Mouse (Mus musculus) heart, embryonic 14.5 days (tissue): ENCODE measurements around the gene Uck2. TPM values are rescaled to one million over a fixed set of nuclear protein-coding genes. Genes with fewer than 3 reads are reported as not detected.

Source experiments
- ATAC-seq: fragments of 200-750 bp; cut with Nextera tagmentation; 2 replicates; pipeline ENCODE4 v1.8.0; 2017; ENCODE audit warnings: low read depth, moderate TSS enrichment; ENCODE audit not compliant: insufficient number of reproducible peaks, insufficient read depth, low FRiP score
- H3K27ac ChIP-seq, 2 experiments: fragments of 200-500 bp in 1 of 2; fragments of 300-500 bp in 1 of 2; sonication (generic) in 1 of 2; replicated peaks in 1 of 2; 2 replicates each; pipeline ENCODE4 v1.5.1; 2012 to 2014; ENCODE audit warnings: low read depth in 2 of 2, low read length in 2 of 2, control low read depth in 1 of 2, mild to moderate bottlenecking in 1 of 2, mixed read lengths in 1 of 2; ENCODE audit not compliant: control insufficient read depth in 1 of 2, insufficient read depth in 1 of 2
- H3K27me3 ChIP-seq: fragments of 300-500 bp; sonication (generic); 2 replicates; pipeline ENCODE4 v1.6.1; 2014; ENCODE audit warnings: mild to moderate bottlenecking, low read length, control low read depth; ENCODE audit not compliant: control insufficient read depth, insufficient read depth
- H3K36me3 ChIP-seq: fragments of 300-500 bp; sonication (generic); 2 replicates; pipeline ENCODE4 v1.6.1; 2014; ENCODE audit warnings: mild to moderate bottlenecking, control low read depth, low read length, mixed read lengths; ENCODE audit not compliant: control insufficient read depth, insufficient read depth
- H3K4me1 ChIP-seq, 2 experiments: fragments of 200-500 bp in 1 of 2; fragments of 300-500 bp in 1 of 2; sonication (generic) in 1 of 2; 2 replicates each; pipeline ENCODE4 v1.6.1; 2012 to 2014; ENCODE audit warnings: low read length in 2 of 2, control low read depth in 1 of 2, mixed read lengths in 1 of 2; ENCODE audit not compliant: control insufficient read depth in 2 of 2, insufficient read depth in 2 of 2
- H3K4me2 ChIP-seq: fragments of 300-500 bp; sonication (generic); 2 replicates; pipeline ENCODE4 v1.6.1; 2014; ENCODE audit warnings: mild to moderate bottlenecking, low read length
- H3K4me3 ChIP-seq, 2 experiments: fragments of 200-500 bp in 1 of 2; fragments of 300-500 bp in 1 of 2; sonication (generic) in 1 of 2; 2 replicates each; pipeline ENCODE4 v1.5.1; 2012 to 2014; ENCODE audit warnings: low read length in 2 of 2, mild to moderate bottlenecking in 2 of 2, control low read depth in 1 of 2, low read depth in 1 of 2, moderate library complexity in 1 of 2; ENCODE audit not compliant: control insufficient read depth in 1 of 2, insufficient read depth in 1 of 2
- H3K9ac ChIP-seq: fragments of 300-500 bp; sonication (generic); 2 replicates; pipeline ENCODE4 v1.6.1; 2014; ENCODE audit warnings: mild to moderate bottlenecking, low read length
- H3K9me3 ChIP-seq: fragments of 300-500 bp; sonication (generic); 2 replicates; pipeline ENCODE4 v1.6.1; 2016; ENCODE audit warnings: low read length, control low read depth; ENCODE audit not compliant: control insufficient read depth
- WGBS: fragments of 180-500 bp; shearing (Covaris S2); extraction: QIAGEN DNeasy Blood & Tissue Kit; methylation state at CpG from one replicate; pipeline ENCODE4 v1.1.7; 2014; 5-methylcytosine and 5-hydroxymethylcytosine counted together
- polyA plus RNA-seq: library from polyadenylated mRNA; unstranded; fragments of >200 nt; fragmentation: Nextera tagmentation; extraction: Ambion mirVana; gene quantifications from 2 replicates; pipeline ENCODE4 v1.2.1, GENCODE M21; 2014

Uck2 gene
- polyA plus RNA-seq, 1 experiment from 2014 or later, result 39.2 TPM

GRCm38 (mm10) chr1:167266720-167267119 lies 18.4 kb downstream of the Uck2 start:
- H3K9ac ChIP-seq, result no peak overlapping the region
- H3K4me2 ChIP-seq, result no peak overlapping the region
- peaks cover 45 to 65% of the 10 kb centered on the region in 2 experiments for H3K4me1 ChIP-seq
- no peaks in the 10 kb centered on the region for H3K27me3 ChIP-seq
- no peaks in the 10 kb centered on the region for H3K9me3 ChIP-seq
- no peak overlapping the region for H3K27ac ChIP-seq
- no peak overlapping the region for H3K4me3 ChIP-seq
- WGBS, result 81% methylated on average over 3 of the region's 3 CpGs
- ATAC-seq, result no peak
- H3K36me3 ChIP-seq, result no peaks in the 10 kb centered on the region

GRCm38 (mm10) chr1:167265366-167265765 lies 19.8 kb downstream of the Uck2 start:
- WGBS, result 82% methylated on average over 4 of the region's 4 CpGs
- no peaks in the 10 kb centered on the region for H3K36me3 ChIP-seq

GRCm38 (mm10) chr1:167262489-167263041 lies 22.6 kb downstream of the Uck2 start:
- no peak overlapping the region for H3K9ac ChIP-seq

More at GRCm38 (mm10) chr1:167265366-167265765, 19.8 kb downstream of the Uck2 start:
- Histone ChIP-seq H3K9me3 (no peaks in the 10 kb centered on the region), H3K4me2 (no peak overlapping the region), H3K4me1 (peaks cover 32 to 53% of the 10 kb centered on the region in 2 experiments), H3K27ac (no peak overlapping the region), H3K27me3 (no peaks in the 10 kb centered on the region), H3K4me3 (no peak overlapping the region), H3K9ac (no peak overlapping the region)
- ATAC-seq, result no peak

GRCm38 (mm10) chr1:167261750-167262149 lies 23.4 kb downstream of the Uck2 start:
- peaks cover 20 to 41% of the 10 kb centered on the region in 2 experiments for H3K4me1 ChIP-seq
- H3K9ac ChIP-seq, result no peak overlapping the region
- no peak overlapping the region for H3K27ac ChIP-seq
- no peaks in the 10 kb centered on the region for H3K36me3 ChIP-seq
- no peak overlapping the region for H3K4me3 ChIP-seq
- H3K4me2 ChIP-seq, result no peak overlapping the region
- WGBS, result 73% methylated on average over 11 of the region's 11 CpGs
- ATAC-seq, result no peak
- no peaks in the 10 kb centered on the region for H3K27me3 ChIP-seq
- H3K9me3 ChIP-seq, result no peaks in the 10 kb centered on the region

More at GRCm38 (mm10) chr1:167262489-167263041, 22.6 kb downstream of the Uck2 start:
- Histone ChIP-seq H3K27me3 (no peaks in the 10 kb centered on the region), H3K4me1 (peaks cover 20 to 38% of the 10 kb centered on the region in 2 experiments), H3K27ac (no peak overlapping the region), H3K4me2 (no peak overlapping the region), H3K9me3 (no peaks in the 10 kb centered on the region), H3K4me3 (no peak overlapping the region), H3K36me3 (no peaks in the 10 kb centered on the region)
- ATAC-seq, result no peak
- 44% methylated on average over 10 of the region's 10 CpGs for WGBS

GRCm38 (mm10) chr1:167259702-167260101 lies 25.4 kb downstream of the Uck2 start:
- 11% methylated on average over 10 of the region's 10 CpGs for WGBS
- 0 out of 2 replicates have a peak, but pooled peaks have one; percentile 41 for ATAC-seq
- Histone ChIP-seq H3K9me3 (no peaks in the 10 kb centered on the region), H3K27ac (peak overlapping the region; percentile 40 to 70), H3K9ac (peak overlapping the region; percentile 58), H3K27me3 (no peaks in the 10 kb centered on the region), H3K4me1 (peaks cover 20 to 46% of the 10 kb centered on the region in 2 experiments), H3K4me2 (peak overlapping the region; percentile 51), H3K4me3 (peak overlapping the region in 1 of 2 experiments; percentile 10; a peak in 1 of 4 replicates), H3K36me3 (no peaks in the 10 kb centered on the region)

GRCm38 (mm10) chr1:167256724-167257302 lies 28.3 kb downstream of the Uck2 start:
- no peaks in the 10 kb centered on the region for H3K27me3 ChIP-seq
- H3K9ac ChIP-seq, result no peak overlapping the region
- H3K36me3 ChIP-seq, result no peaks in the 10 kb centered on the region
- peaks cover 7 to 26% of the 10 kb centered on the region in 2 experiments; a peak in 3 of 4 replicates for H3K4me1 ChIP-seq
- 68% methylated on average over 15 of the region's 15 CpGs for WGBS
- H3K4me2 ChIP-seq, result no peak overlapping the region
- no peak overlapping the region for H3K27ac ChIP-seq
- no peaks in the 10 kb centered on the region for H3K9me3 ChIP-seq
- ATAC-seq, result no peak
- no peak overlapping the region for H3K4me3 ChIP-seq

GRCm38 (mm10) chr1:167253579-167253978 lies 31.5 kb downstream of the Uck2 start:
- no peak overlapping the region for H3K4me3 ChIP-seq
- H3K4me2 ChIP-seq, result no peak overlapping the region
- no peak overlapping the region for H3K27ac ChIP-seq
- no peaks in the 10 kb centered on the region for H3K36me3 ChIP-seq
- H3K27me3 ChIP-seq, result no peaks in the 10 kb centered on the region
- peaks cover 2 to 19% of the 10 kb centered on the region in 2 experiments; a peak in 3 of 4 replicates for H3K4me1 ChIP-seq
- H3K9me3 ChIP-seq, result no peaks in the 10 kb centered on the region
- no peak for ATAC-seq
- no peak overlapping the region for H3K9ac ChIP-seq
- WGBS, result 92% methylated on average over 12 of the region's 12 CpGs
